Mouse (Mus musculus): ENCODE results near the gene Epgn.

DNA sequence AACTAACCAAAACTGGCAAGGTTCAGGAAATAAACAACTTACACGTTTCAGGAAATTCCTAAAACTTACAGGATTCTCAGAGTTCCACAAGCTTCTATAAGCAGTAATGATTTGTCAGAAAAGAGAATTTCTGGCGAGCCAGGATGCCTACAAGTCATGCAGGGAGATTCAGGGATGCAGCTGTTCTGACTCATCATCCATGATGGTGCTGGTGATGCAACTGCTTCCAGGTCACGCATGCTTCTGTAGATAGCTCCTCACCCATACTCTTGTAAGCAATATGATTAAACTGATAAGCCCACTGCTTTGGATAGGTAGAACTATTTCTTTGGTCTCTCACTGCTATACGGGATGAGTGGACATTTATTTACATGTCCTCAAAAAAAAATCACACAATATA, 38.7 kb upstream of the Epgn start:
- TF ChIP-seq CTCF (IDR thresholded peaks at IDR 0.05; ENCODE audit: low read depth, low read length) (no peak), GATA1 (IDR thresholded peaks at IDR 0.05; ENCODE audit: borderline replicate concordance, low read length) (no peak), POLR2AphosphoS5 (IDR thresholded peaks at IDR 0.05; ENCODE audit: insufficient replicate concordance, low read depth, low read length) (no peak), TAL1 (conservative IDR thresholded peaks at IDR 0.05; ENCODE audit: low read depth, low read length) (no peak), GATA2 (IDR thresholded peaks at IDR 0.05; ENCODE audit: borderline replicate concordance, low read depth, low read length) (no peak)
